Mouse (Mus musculus) c-Kit-negative CD71-positive TER-119-positive erythroid progenitor cells, embryonic 14.5 days (primary cell): Measurements from ENCODE around the gene Zfp827.

ENCODE experiments used
- DNase-seq: peaks from one replicate; pipeline ENCODE4 v3.0.0-alpha.2; 2013; ENCODE audit warnings: low read depth, low spot score

The Zfp827 gene

GRCm38 (mm10) chr8:79222106-79222751, 194.0 kb downstream of the Zfp827 start:
- no peak for DNase-seq

GRCm38 (mm10) chr8:79222752-79223141, 194.5 kb downstream of the Zfp827 start:
- no peak for DNase-seq

GRCm38 (mm10) chr8:79224363-79224762, 196.1 kb downstream of the Zfp827 start:
- DNase-seq, result no peak

GRCm38 (mm10) chr8:79225586-79225985, 197.3 kb downstream of the Zfp827 start:
- no peak for DNase-seq

- DNase-seq, result no peak
Observed at GRCm38 (mm10) chr8:79226046-79226445, 197.8 kb downstream of the Zfp827 start.

GRCm38 (mm10) chr8:79227194-79227593, 199.0 kb downstream of the Zfp827 start:
- DNase-seq, result no peak

GRCm38 (mm10) chr8:79227916-79228315, 199.7 kb downstream of the Zfp827 start:
- no peak for DNase-seq

- no peak for DNase-seq
Observed at GRCm38 (mm10) chr8:79229266-79229888, 201.1 kb downstream of the Zfp827 start.

- DNase-seq, result no peak
Observed at GRCm38 (mm10) chr8:79239320-79239719, 211.1 kb downstream of the Zfp827 start.

- DNase-seq, result no peak
Observed at GRCm38 (mm10) chr8:79239996-79240395, 211.8 kb downstream of the Zfp827 start.
